Mouse (Mus musculus): ENCODE data around the gene Ephb2. TPM values are rescaled to one million over a fixed set of nuclear protein-coding genes. Genes with fewer than 3 reads are reported as not detected.

The Ephb2 gene
- total RNA-seq, 2 experiments from 2014 or later, result 45.5 to 46.0 TPM

GRCm38 (mm10) chr4:136811596-136811995 lies 24.2 kb downstream of the Ephb2 start:
- intact Hi-C loops (cut with DNase I), result no loop called here
- DNase-seq (ENCODE audit: extremely low spot score in 1 of 2, low spot score in 2 of 2), result no peak

- DNase-seq (ENCODE audit: extremely low spot score in 1 of 2, low spot score in 2 of 2), result no peak
- intact Hi-C loops (cut with DNase I), result no loop called here
Measured at GRCm38 (mm10) chr4:136808478-136808877, 27.3 kb downstream of the Ephb2 start.

GRCm38 (mm10) chr4:136807448-136808009 lies 28.3 kb downstream of the Ephb2 start:
- intact Hi-C loops (cut with DNase I), result no loop called here
- no peak for DNase-seq (ENCODE audit: extremely low spot score in 1 of 2, low spot score in 2 of 2)

GRCm38 (mm10) chr4:136806254-136806653 lies 29.5 kb downstream of the Ephb2 start:
- DNase-seq (ENCODE audit: extremely low spot score in 1 of 2, low spot score in 2 of 2), result no peak
- intact Hi-C loops (cut with DNase I), result no loop called here

GRCm38 (mm10) chr4:136804343-136804742 lies 31.4 kb downstream of the Ephb2 start:
- no peak for DNase-seq (ENCODE audit: extremely low spot score in 1 of 2, low spot score in 2 of 2)
- intact Hi-C loops (cut with DNase I), result no loop called here

- intact Hi-C loops (cut with DNase I), result no loop called here
- no peak for DNase-seq (ENCODE audit: extremely low spot score in 1 of 2, low spot score in 2 of 2)
Measured at GRCm38 (mm10) chr4:136802446-136802845, 33.3 kb downstream of the Ephb2 start.

- intact Hi-C loops (cut with DNase I), result no loop called here
- DNase-seq (ENCODE audit: extremely low spot score in 1 of 2, low spot score in 2 of 2), result no peak
Measured at GRCm38 (mm10) chr4:136801944-136802343, 33.8 kb downstream of the Ephb2 start.

- no peak for DNase-seq (ENCODE audit: extremely low spot score in 1 of 2, low spot score in 2 of 2)
- intact Hi-C loops (cut with DNase I), result no loop called here
Measured at GRCm38 (mm10) chr4:136801463-136801862, 34.3 kb downstream of the Ephb2 start.

GRCm38 (mm10) chr4:136800366-136800765 lies 35.4 kb downstream of the Ephb2 start:
- DNase-seq (ENCODE audit: extremely low spot score in 1 of 2, low spot score in 2 of 2), result no peak
- intact Hi-C loops (cut with DNase I), result no loop called here

- no peak for DNase-seq (ENCODE audit: extremely low spot score in 1 of 2, low spot score in 2 of 2)
- intact Hi-C loops (cut with DNase I), result no loop called here
Measured at GRCm38 (mm10) chr4:136797677-136798569, 37.9 kb downstream of the Ephb2 start.

GRCm38 (mm10) chr4:136793320-136793719 lies 42.5 kb downstream of the Ephb2 start:
- intact Hi-C loops (cut with DNase I), result no loop called here
- peak; percentile 70 to 81 for DNase-seq (ENCODE audit: extremely low spot score in 1 of 2, low spot score in 2 of 2)

GRCm38 (mm10) chr4:136789821-136790220 lies 46.0 kb downstream of the Ephb2 start:
- peak in 1 of 2 experiments; percentile 66 for DNase-seq (ENCODE audit: extremely low spot score in 1 of 2, low spot score in 2 of 2)
- intact Hi-C loops (cut with DNase I), result loop anchor here (5.0 kb wide), 1 partner anchor 47 kb away; the partner anchor contains the start of gene Ephb2

GRCm38 (mm10) chr4:136787357-136787756 lies 48.4 kb downstream of the Ephb2 start:
- intact Hi-C loops (cut with DNase I), result loop anchor here (5.0 kb wide), 1 partner anchor 50 kb away; the partner anchor contains the start of gene Ephb2

GRCm38 (mm10) chr4:136786453-136787276 lies 49.1 kb downstream of the Ephb2 start:
- DNase-seq (ENCODE audit: extremely low spot score in 1 of 2, low spot score in 2 of 2), result peak in 1 of 2 experiments; percentile 45
- intact Hi-C loops (cut with DNase I), result loop anchor here (5.0 kb wide), 1 partner anchor 51 kb away; the partner anchor contains the start of gene Ephb2

More at GRCm38 (mm10) chr4:136787357-136787756, 48.4 kb downstream of the Ephb2 start:
- DNase-seq (ENCODE audit: extremely low spot score in 1 of 2, low spot score in 2 of 2), result no peak

GRCm38 (mm10) chr4:136783552-136784150 lies 52.1 kb downstream of the Ephb2 start:
- peak; percentile 48 to 66 for DNase-seq (ENCODE audit: extremely low spot score in 1 of 2, low spot score in 2 of 2)
- intact Hi-C loops (cut with DNase I), result no loop called here

GRCm38 (mm10) chr4:136782579-136782925 lies 53.2 kb downstream of the Ephb2 start:
- DNase-seq (ENCODE audit: extremely low spot score in 1 of 2, low spot score in 2 of 2), result no peak
- intact Hi-C loops (cut with DNase I), result no loop called here

- peak; percentile 42 to 56 for DNase-seq (ENCODE audit: extremely low spot score in 1 of 2, low spot score in 2 of 2)
- intact Hi-C loops (cut with DNase I), result no loop called here
Measured at GRCm38 (mm10) chr4:136781868-136782578, 53.8 kb downstream of the Ephb2 start.

- no peak for DNase-seq (ENCODE audit: extremely low spot score in 1 of 2, low spot score in 2 of 2)
- intact Hi-C loops (cut with DNase I), result no loop called here
Measured at GRCm38 (mm10) chr4:136780201-136780895, 55.4 kb downstream of the Ephb2 start.
